Mouse (Mus musculus) cortical plate, adult 2 months (tissue): Measurements from ENCODE around the gene Gjc3. TPM values are rescaled to one million over a fixed set of nuclear protein-coding genes. Genes with fewer than 3 reads are reported as not detected.

Source experiments
- H3K27ac ChIP-seq: fragments of 200-500 bp; 2 replicates; pipeline ENCODE4 v1.5.1; 2012; ENCODE audit warnings: low read length, control low read depth, inconsistent platforms; ENCODE audit not compliant: insufficient read depth
- H3K4me1 ChIP-seq: fragments of 200-500 bp; 2 replicates; pipeline ENCODE4 v1.6.1; 2011; ENCODE audit warnings: low read length; ENCODE audit not compliant: control insufficient read depth, insufficient read depth
- H3K4me3 ChIP-seq: fragments of 200-500 bp; 2 replicates; pipeline ENCODE4 v1.5.1; 2011; ENCODE audit warnings: mild to moderate bottlenecking, low read length, control low read depth; ENCODE audit not compliant: insufficient read depth
- CTCF ChIP-seq: fragments of 200-500 bp; IDR thresholded peaks from 2 replicates; pipeline ENCODE4 v1.5.1; 2011; ENCODE audit warnings: mild to moderate bottlenecking, control low read depth, low read length; ENCODE audit not compliant: insufficient read depth; ENCODE audit errors: extremely low read depth
- POLR2A ChIP-seq: fragments of 200-500 bp; IDR thresholded peaks from 2 replicates; pipeline ENCODE4 v1.6.1; 2011; ENCODE audit warnings: mild to moderate bottlenecking, low read length, control low read depth; ENCODE audit not compliant: insufficient read depth; ENCODE audit errors: extremely low read depth
- polyA plus RNA-seq: library from polyadenylated mRNA; depleted of rRNA; stranded (reverse); fragments of >200 nt; gene quantifications from 2 replicates; pipeline ENCODE4 v1.2.3, GENCODE M21; 2012; rRNA removed

Gene Gjc3
- 47.0 and 57.3 TPM in 2 replicates for polyA plus RNA-seq

DNA sequence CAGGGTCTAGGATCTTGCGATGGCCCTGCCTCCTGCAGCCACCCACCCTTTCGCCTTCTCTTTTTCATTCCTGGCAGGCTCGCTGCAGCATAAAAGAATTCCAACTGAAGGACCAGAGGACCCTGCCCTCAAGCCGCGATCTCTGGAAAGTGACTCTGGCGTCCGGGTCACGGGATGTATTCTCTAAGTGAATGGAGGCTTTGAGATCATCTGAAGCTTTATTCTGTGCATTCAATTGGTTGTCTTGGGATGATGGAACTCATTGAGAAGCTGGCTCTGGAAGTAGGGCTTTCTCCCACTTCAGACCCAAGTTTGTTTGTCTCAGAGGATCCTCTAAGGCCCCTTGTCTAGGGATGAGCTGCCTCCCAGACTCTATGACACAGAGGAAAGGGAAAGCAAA, at the start of gene Gjc3:
TSS of gene Gjc3 (minus strand) at position 154 of the 400 bp plus-strand sequence.
- H3K27ac ChIP-seq, result peak within 1 kb of the TSS; percentile 96
- H3K4me1 ChIP-seq, result no peaks in the 10 kb centered on the region
- TF ChIP-seq POLR2A (no peak), CTCF (no peak)
- H3K4me3 ChIP-seq, result peak within 1 kb of the TSS; percentile 45

- Histone ChIP-seq H3K27ac (no peak overlapping the region), H3K4me3 (no peak overlapping the region), H3K4me1 (no peaks in the 10 kb centered on the region)
- TF ChIP-seq POLR2A, result no peak
- TF ChIP-seq CTCF, result no peak
Measured at GRCm38 (mm10) chr5:138012382-138012781, 49.5 kb upstream of the Gjc3 start.

GRCm38 (mm10) chr5:138009437-138009836, 46.5 kb upstream of the Gjc3 start:
- no peak for TF ChIP-seq CTCF
- no peak for TF ChIP-seq POLR2A

GRCm38 (mm10) chr5:137986351-137986750, 23.5 kb upstream of the Gjc3 start:
- H3K27ac ChIP-seq, result no peak overlapping the region
- TF ChIP-seq POLR2A (no peak), CTCF (no peak)
- no peaks in the 10 kb centered on the region for H3K4me1 ChIP-seq
- no peak overlapping the region for H3K4me3 ChIP-seq

More at GRCm38 (mm10) chr5:138009437-138009836, 46.5 kb upstream of the Gjc3 start:
- Histone ChIP-seq H3K4me3 (no peak overlapping the region), H3K27ac (no peak overlapping the region), H3K4me1 (no peaks in the 10 kb centered on the region)

DNA sequence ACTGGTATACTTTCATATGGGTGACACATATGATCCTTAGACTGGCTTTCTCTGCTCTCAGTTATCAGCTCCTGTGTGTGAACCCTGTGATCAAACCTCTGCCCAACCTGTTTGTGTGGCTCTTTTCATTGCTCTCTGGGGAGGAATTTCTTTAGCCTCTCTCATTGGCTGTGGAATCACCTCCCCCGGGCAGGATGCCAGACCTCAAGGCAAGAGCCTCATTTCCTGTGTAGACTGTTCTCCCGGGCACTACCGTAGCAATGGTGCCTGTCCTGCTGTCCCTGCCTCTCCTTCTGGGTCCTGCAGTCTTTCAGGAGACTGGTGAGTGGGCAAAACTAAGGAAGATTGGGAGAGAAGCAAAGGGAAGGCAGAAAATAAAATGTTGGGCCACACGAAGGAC, 18.4 kb upstream of the Gjc3 start, which contains the start of gene Azgp1:
TSS of gene Azgp1 (plus strand) at position 221 of the 400 bp plus-strand sequence.
- TF ChIP-seq POLR2A (no peak), CTCF (no peak)
- Histone ChIP-seq H3K4me1 (no peaks in the 10 kb centered on the region), H3K4me3 (no peak within 1 kb of the TSS), H3K27ac (no peak within 1 kb of the TSS)

DNA sequence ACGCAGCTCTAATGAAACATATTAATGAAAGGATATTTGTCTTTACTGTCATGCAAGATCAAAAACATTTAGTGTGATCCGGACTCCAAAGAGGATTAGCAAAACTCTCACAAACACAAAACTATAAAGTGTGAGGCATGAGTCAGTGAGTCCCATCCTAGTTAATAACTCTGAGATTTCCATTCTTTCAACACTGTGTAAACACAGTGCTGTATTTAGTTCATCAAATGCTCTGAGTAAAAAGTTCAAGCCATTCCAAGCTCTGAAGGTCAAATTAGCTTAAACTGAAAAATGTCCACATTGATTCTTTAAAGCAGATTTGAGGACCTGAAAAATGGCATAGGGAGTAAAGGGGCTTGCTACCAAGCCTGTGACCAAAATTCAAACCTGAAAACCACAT, 16.2 kb upstream of the Gjc3 start:
- no peak overlapping the region for H3K4me3 ChIP-seq
- H3K27ac ChIP-seq, result no peak overlapping the region
- no peak for TF ChIP-seq CTCF
- TF ChIP-seq POLR2A, result no peak
- H3K4me1 ChIP-seq, result no peaks in the 10 kb centered on the region

GRCm38 (mm10) chr5:137977291-137977690, 14.4 kb upstream of the Gjc3 start:
- H3K4me1 ChIP-seq, result no peaks in the 10 kb centered on the region
- H3K27ac ChIP-seq, result no peak overlapping the region
- H3K4me3 ChIP-seq, result no peak overlapping the region
- TF ChIP-seq CTCF (no peak), POLR2A (no peak)

GRCm38 (mm10) chr5:137975434-137975833, 12.5 kb upstream of the Gjc3 start:
- no peak overlapping the region for H3K27ac ChIP-seq
- TF ChIP-seq POLR2A (no peak), CTCF (no peak)
- no peaks in the 10 kb centered on the region for H3K4me1 ChIP-seq
- no peak overlapping the region for H3K4me3 ChIP-seq

- H3K4me1 ChIP-seq, result no peaks in the 10 kb centered on the region
- no peak for TF ChIP-seq POLR2A
- no peak for TF ChIP-seq CTCF
- no peak overlapping the region for H3K4me3 ChIP-seq
- no peak overlapping the region for H3K27ac ChIP-seq
Measured at GRCm38 (mm10) chr5:137974724-137975123, 11.8 kb upstream of the Gjc3 start.

- Histone ChIP-seq H3K4me3 (no peak overlapping the region), H3K4me1 (no peaks in the 10 kb centered on the region), H3K27ac (no peak overlapping the region)
- TF ChIP-seq POLR2A (no peak), CTCF (peak; percentile 63)
Measured at GRCm38 (mm10) chr5:137973738-137974137, 10.8 kb upstream of the Gjc3 start.

- H3K4me3 ChIP-seq, result no peak overlapping the region
- no peak for TF ChIP-seq CTCF
- no peak for TF ChIP-seq POLR2A
- H3K4me1 ChIP-seq, result no peaks in the 10 kb centered on the region
- H3K27ac ChIP-seq, result no peak overlapping the region
Measured at GRCm38 (mm10) chr5:137973161-137973560, 10.3 kb upstream of the Gjc3 start.
